Mouse (Mus musculus) ES-E14 (cell line): ENCODE measurements around the gene Gga1. TPM values are rescaled to one million over a fixed set of nuclear protein-coding genes. Genes with fewer than 3 reads are reported as not detected.

Experiments used
- DNase-seq: peaks from one replicate; pipeline ENCODE4 v3.0.0-alpha.2; 2013; ENCODE audit warnings: low read depth, low spot score
- H3K27ac ChIP-seq: 2 replicates; pipeline ENCODE4 v1.5.1; 2012; ENCODE audit warnings: low read depth, mild to moderate bottlenecking, low read length, moderate library complexity, mixed read lengths; ENCODE audit not compliant: poor library complexity, insufficient read depth, severe bottlenecking
- H3K36me3 ChIP-seq: 2 replicates; pipeline ENCODE4 v1.6.1; 2012; ENCODE audit warnings: mild to moderate bottlenecking, low read length, moderate library complexity, mixed read lengths; ENCODE audit not compliant: control insufficient read depth, poor library complexity, insufficient read depth, severe bottlenecking
- H3K4me1 ChIP-seq, 2 experiments: fragments of 150-350 bp in 1 of 2; sonication (generic) in 1 of 2; 2 replicates each; pipeline ENCODE4 v1.6.1; 2012; ENCODE audit warnings: low read length in 2 of 2, mild to moderate bottlenecking in 1 of 2, mixed read lengths in 1 of 2; ENCODE audit not compliant: control insufficient read depth in 2 of 2, insufficient read depth in 2 of 2, poor library complexity in 1 of 2
- H3K4me3 ChIP-seq, 2 experiments: fragments of 150-350 bp in 1 of 2; sonication (generic) in 1 of 2; 2 replicates each; pipeline ENCODE4 v1.5.1; 2012; ENCODE audit warnings: low read length in 2 of 2, low read depth in 1 of 2, mild to moderate bottlenecking in 1 of 2, mixed read lengths in 1 of 2; ENCODE audit not compliant: insufficient read depth in 1 of 2, poor library complexity in 1 of 2, severe bottlenecking in 1 of 2
- H3K9ac ChIP-seq: 2 replicates; pipeline ENCODE4 v1.6.1; 2012; ENCODE audit warnings: low read depth, mild to moderate bottlenecking, low read length, mixed read lengths; ENCODE audit not compliant: poor library complexity, insufficient read depth, severe bottlenecking
- H3K9me3 ChIP-seq: fragments of 150-350 bp; sonication (generic); 2 replicates; pipeline ENCODE4 v1.6.1; 2012; ENCODE audit warnings: low read depth, mild to moderate bottlenecking, low read length; ENCODE audit not compliant: control insufficient read depth, insufficient read depth
- CHD2 ChIP-seq: IDR thresholded peaks from 2 replicates; pipeline ENCODE4 v1.6.1; 2014; ENCODE audit warnings: mild to moderate bottlenecking, low read depth, low read length, inconsistent platforms
- HCFC1 ChIP-seq: IDR thresholded peaks from 2 replicates; pipeline ENCODE4 v1.6.1; 2012; ENCODE audit warnings: low read length, inconsistent platforms, borderline replicate concordance; ENCODE audit not compliant: insufficient read depth
- MAFK ChIP-seq: IDR thresholded peaks from 2 replicates; pipeline ENCODE4 v1.6.1; 2014; ENCODE audit warnings: mild to moderate bottlenecking, low read depth, low read length, inconsistent platforms; ENCODE audit not compliant: insufficient read depth
- ZC3H11A ChIP-seq: IDR thresholded peaks from 2 replicates; pipeline ENCODE4 v1.6.1; 2012; ENCODE audit warnings: low read depth, mild to moderate bottlenecking, inconsistent platforms, low read length, borderline replicate concordance
- ZNF384 ChIP-seq: IDR thresholded peaks from 2 replicates; pipeline ENCODE4 v1.6.1; 2012; ENCODE audit warnings: low read depth, low read length, inconsistent platforms
- in situ Hi-C, 2 experiments: fragments of 600-800 bp; cut with MboI; formaldehyde crosslinking; loops; one replicate each; pipeline ENCODE4 v1.15.1; 2025; ENCODE audit warnings: low sequenced_read_pairs in 2 of 2, inconsistent platforms in 1 of 2; ENCODE audit not compliant: unreplicated experiment in 2 of 2
- total RNA-seq: library from RNA; depleted of rRNA; stranded (reverse); fragments of 300-350 nt; gene quantifications from 2 replicates; pipeline ENCODE4 v1.2.3, GENCODE M21; 2012

The Gga1 gene
- total RNA-seq, 1 experiment = 18.4 TPM

- DNase-seq = no peak
- no peak for TF ChIP-seq ZNF384
- TF ChIP-seq MAFK = no peak
- no peak for TF ChIP-seq CHD2
- H3K4me1 ChIP-seq = peaks cover 0 to 14% of the 10 kb centered on the region in 2 experiments; a peak in 1 of 4 replicates
- H3K9me3 ChIP-seq = no peaks in the 10 kb centered on the region
- H3K9ac ChIP-seq = peak overlapping the region; percentile 86; the same call in 1 of the 2 replicates
- in situ Hi-C loops = no loop called here
- H3K36me3 ChIP-seq = peaks cover 24% of the 10 kb centered on the region; the same call in 1 of the 2 replicates
- peak overlapping the region; percentile 85 to 92 for H3K4me3 ChIP-seq
- no peak overlapping the region for H3K27ac ChIP-seq
Observed at GRCm38 (mm10) chr15:78914823-78915659, 38.1 kb downstream of the Gga1 start.

DNA sequence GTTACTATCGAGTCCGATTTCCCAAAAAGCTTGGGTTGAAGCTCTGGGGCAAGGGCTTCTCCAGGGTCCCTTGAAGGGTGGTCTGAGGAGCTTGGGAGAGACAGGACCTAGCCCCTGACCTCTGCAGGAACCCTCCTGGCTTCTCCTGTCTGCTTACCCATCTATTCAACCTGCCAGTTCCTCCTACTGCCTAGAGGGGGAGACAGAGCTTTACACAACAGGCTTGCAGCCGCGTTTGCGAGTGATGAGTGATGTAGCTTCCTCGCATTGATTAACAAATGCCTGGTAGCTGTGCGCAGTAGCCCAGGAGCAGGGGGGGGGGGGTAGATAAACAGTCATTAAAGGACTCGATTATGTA, 38.6 kb downstream of the Gga1 start:
- DNase-seq = no peak
- TF ChIP-seq HCFC1 = no peak
- TF ChIP-seq ZC3H11A = no peak; the same call in 1 of the 2 replicates
- no peak for TF ChIP-seq MAFK
- no peak for TF ChIP-seq ZNF384
- TF ChIP-seq CHD2 = no peak
- H3K4me1 ChIP-seq = peaks cover 0 to 14% of the 10 kb centered on the region in 2 experiments; a peak in 1 of 4 replicates
- H3K36me3 ChIP-seq = peaks cover 22% of the 10 kb centered on the region; the same call in 1 of the 2 replicates
- in situ Hi-C loops = no loop called here
- peak overlapping the region; percentile 1; the same call in 1 of the 2 replicates for H3K9ac ChIP-seq
- H3K9me3 ChIP-seq = no peaks in the 10 kb centered on the region
- no peak overlapping the region for H3K4me3 ChIP-seq
- no peak overlapping the region for H3K27ac ChIP-seq

- H3K36me3 ChIP-seq = peaks cover 19% of the 10 kb centered on the region; the same call in 1 of the 2 replicates
- no peaks in the 10 kb centered on the region for H3K9me3 ChIP-seq
- no peak for DNase-seq
- H3K9ac ChIP-seq = peak overlapping the region; percentile 1; the same call in 1 of the 2 replicates
- in situ Hi-C loops = no loop called here
- TF ChIP-seq CHD2 (no peak), HCFC1 (no peak), ZC3H11A (no peak), ZNF384 (no peak), MAFK (no peak)
- no peak overlapping the region for H3K27ac ChIP-seq
- H3K4me1 ChIP-seq = peaks cover 0 to 14% of the 10 kb centered on the region in 2 experiments; a peak in 1 of 4 replicates
- H3K4me3 ChIP-seq = no peak overlapping the region
Observed at GRCm38 (mm10) chr15:78916052-78916826, 39.2 kb downstream of the Gga1 start.

DNA sequence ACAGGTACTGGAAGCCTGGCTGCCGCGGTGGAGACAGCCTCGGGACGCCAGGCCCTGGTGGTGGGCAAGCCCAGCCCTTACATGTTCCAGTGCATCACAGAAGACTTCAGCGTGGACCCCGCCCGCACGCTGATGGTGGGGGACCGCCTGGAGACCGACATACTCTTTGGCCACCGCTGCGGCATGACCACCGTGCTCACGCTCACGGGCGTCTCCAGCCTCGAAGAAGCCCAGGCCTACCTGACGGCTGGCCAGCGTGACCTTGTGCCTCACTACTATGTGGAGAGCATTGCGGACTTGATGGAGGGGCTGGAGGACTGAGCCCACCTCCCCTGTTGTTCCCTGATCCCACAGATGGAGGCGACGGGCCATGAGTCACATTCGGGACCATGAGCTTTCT, 41.1 kb downstream of the Gga1 start:
- no peak overlapping the region for H3K27ac ChIP-seq
- H3K9ac ChIP-seq = no peak overlapping the region
- H3K36me3 ChIP-seq = peaks cover 18% of the 10 kb centered on the region; the same call in 1 of the 2 replicates
- in situ Hi-C loops = no loop called here
- no peak for DNase-seq
- TF ChIP-seq CHD2 = no peak
- TF ChIP-seq ZC3H11A = no peak
- TF ChIP-seq MAFK = no peak
- no peak for TF ChIP-seq HCFC1
- TF ChIP-seq ZNF384 = no peak
- H3K9me3 ChIP-seq = no peaks in the 10 kb centered on the region
- peaks cover 0 to 14% of the 10 kb centered on the region in 2 experiments; a peak in 1 of 4 replicates for H3K4me1 ChIP-seq
- H3K4me3 ChIP-seq = no peak overlapping the region
